Mouse (Mus musculus) liver, embryonic 16.5 days (tissue): Measurements from ENCODE around the gene Zfpl1. TPM values are rescaled to one million over a fixed set of nuclear protein-coding genes. Genes with fewer than 3 reads are reported as not detected.
A peak's percentile ranks its signal among the peaks of the same experiment; 100 is the strongest.

Experiments
- ATAC-seq: fragments of 200-750 bp; cut with Nextera tagmentation; 2 replicates; pipeline ENCODE4 v1.8.0; 2017; ENCODE audit warnings: low read depth, mild to moderate bottlenecking, moderate number of reproducible peaks, moderate library complexity
- H3K27ac ChIP-seq: fragments of 300-500 bp; sonication (generic); 2 replicates; pipeline ENCODE4 v1.5.1; 2014; ENCODE audit warnings: mild to moderate bottlenecking, low read length
- H3K27me3 ChIP-seq: fragments of 300-500 bp; sonication (generic); 2 replicates; pipeline ENCODE4 v1.6.1; 2014; ENCODE audit warnings: low read depth, low read length, mixed read lengths; ENCODE audit not compliant: control insufficient read depth, insufficient read depth
- H3K36me3 ChIP-seq: fragments of 300-500 bp; sonication (generic); 2 replicates; pipeline ENCODE4 v1.6.1; 2014; ENCODE audit warnings: mild to moderate bottlenecking; ENCODE audit not compliant: control insufficient read depth, insufficient read depth
- H3K4me1 ChIP-seq: fragments of 300-500 bp; sonication (generic); 2 replicates; pipeline ENCODE4 v1.6.1; 2014; ENCODE audit warnings: low read depth, low read length, mixed read lengths; ENCODE audit not compliant: control insufficient read depth
- H3K4me2 ChIP-seq: fragments of 300-500 bp; sonication (generic); 2 replicates; pipeline ENCODE4 v1.6.1; 2014; ENCODE audit warnings: low read depth, low read length, mixed read lengths
- H3K4me3 ChIP-seq: fragments of 300-500 bp; sonication (generic); 2 replicates; pipeline ENCODE4 v1.5.1; 2014; ENCODE audit warnings: low read depth, mild to moderate bottlenecking, low read length
- H3K9ac ChIP-seq: fragments of 300-500 bp; sonication (generic); 2 replicates; pipeline ENCODE4 v1.6.1; 2014; ENCODE audit warnings: low read depth, low read length
- H3K9me3 ChIP-seq: fragments of 300-500 bp; sonication (generic); replicated peaks from 2 replicates; pipeline ENCODE4 v1.6.1; 2016; ENCODE audit warnings: low read length; ENCODE audit not compliant: control insufficient read depth
- WGBS: fragments of 180-500 bp; shearing (Covaris S2); extraction: QIAGEN DNeasy Blood & Tissue Kit; methylation state at CpG from one replicate; pipeline ENCODE4 v1.1.7; 2014; ENCODE audit not compliant: insufficient replicate concordance; 5-methylcytosine and 5-hydroxymethylcytosine counted together
- polyA plus RNA-seq: library from polyadenylated mRNA; unstranded; fragments of >200 nt; fragmentation: Nextera tagmentation; extraction: Ambion mirVana; gene quantifications from 2 replicates; pipeline ENCODE4 v1.2.1, GENCODE M21; 2015

The Zfpl1 gene
- polyA plus RNA-seq, 1 experiment from 2014 or later = 21.8 TPM

DNA sequence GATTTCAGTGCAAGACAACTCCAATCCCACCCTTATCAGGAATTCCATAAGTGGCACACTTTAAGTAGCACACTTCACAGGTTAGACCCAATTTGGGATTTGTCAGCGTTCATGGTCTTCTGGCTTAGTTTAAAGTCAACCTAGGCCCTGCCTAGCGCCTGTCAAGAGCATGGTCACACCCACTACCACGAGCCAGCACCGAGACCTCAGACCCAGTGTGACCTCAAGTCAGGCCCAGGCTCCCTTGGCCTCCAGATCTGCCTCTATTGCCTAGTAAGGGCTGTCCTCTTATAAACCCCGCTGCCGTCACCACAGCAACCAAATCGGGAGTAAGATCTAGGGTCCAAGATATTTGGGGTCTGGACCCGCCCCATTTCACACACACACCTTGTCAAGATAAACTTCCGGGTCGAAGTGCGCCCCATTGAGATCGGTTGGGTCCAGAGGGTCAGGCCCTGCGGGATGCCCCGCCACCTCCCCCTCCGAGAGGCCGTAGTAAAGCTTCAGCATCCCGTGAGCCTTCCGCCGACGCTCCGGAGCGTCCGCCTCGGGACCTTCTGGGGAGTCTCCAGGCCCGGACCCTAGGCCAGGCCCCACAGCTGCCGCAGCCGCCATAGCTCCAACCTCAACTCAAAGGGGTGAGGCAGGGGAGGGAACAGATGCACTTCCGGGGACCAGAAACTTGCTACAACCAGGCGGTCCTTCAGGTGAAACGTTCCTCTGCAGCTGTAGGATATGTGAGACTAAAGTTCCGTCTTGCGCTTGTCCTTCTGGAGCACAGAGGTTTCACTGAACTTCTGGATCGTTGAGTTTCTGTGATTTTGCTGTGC lies 8.0 kb downstream of the Zfpl1 start, which contains the start of gene Vps51:
TSS of gene Vps51 (minus strand) at position 668 of the 830 bp plus-strand sequence.
- Histone ChIP-seq H3K9me3 (no peaks in the 10 kb centered on the region), H3K9ac (peak within 1 kb of the TSS; percentile 86), H3K36me3 (peaks cover 6% of the 10 kb centered on the region; the same call in 1 of the 2 replicates), H3K27me3 (no peaks in the 10 kb centered on the region), H3K4me1 (peaks cover 17% of the 10 kb centered on the region), H3K4me2 (peak within 1 kb of the TSS; percentile 81), H3K4me3 (peak within 1 kb of the TSS; percentile 89), H3K27ac (peak within 1 kb of the TSS; percentile 86)
- peak; percentile 88 for ATAC-seq
- WGBS = under 1% methylated on average over 33 of the region's 33 CpGs

DNA sequence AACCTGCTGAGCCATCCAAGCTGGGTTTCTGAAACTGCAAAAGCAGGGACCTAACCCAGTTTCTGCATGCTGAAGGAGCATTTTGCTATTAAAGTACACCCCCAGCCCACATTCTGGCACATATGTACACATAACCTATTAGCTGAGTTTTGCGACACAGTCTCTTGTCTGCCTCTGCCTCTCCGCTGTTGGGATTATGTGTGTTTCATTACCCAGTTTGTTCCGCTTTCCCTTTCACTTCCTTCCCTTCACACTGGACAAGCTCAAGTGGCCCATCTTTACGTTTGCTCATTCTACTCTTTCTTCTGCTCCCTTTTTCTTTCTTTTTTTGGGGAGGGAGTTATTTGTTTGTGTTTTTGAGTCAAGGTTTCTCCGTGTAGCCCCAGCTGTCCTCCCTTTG lies 10.9 kb downstream of the Zfpl1 start:
- Histone ChIP-seq H3K4me1 (peaks cover 17% of the 10 kb centered on the region), H3K4me2 (no peak overlapping the region), H3K27me3 (no peaks in the 10 kb centered on the region), H3K4me3 (no peak overlapping the region), H3K27ac (peak overlapping the region; percentile 45), H3K9ac (no peak overlapping the region), H3K9me3 (no peaks in the 10 kb centered on the region), H3K36me3 (peaks cover 3% of the 10 kb centered on the region)
- ATAC-seq = no peak
- 74% methylated on average over 5 of the region's 5 CpGs for WGBS

DNA sequence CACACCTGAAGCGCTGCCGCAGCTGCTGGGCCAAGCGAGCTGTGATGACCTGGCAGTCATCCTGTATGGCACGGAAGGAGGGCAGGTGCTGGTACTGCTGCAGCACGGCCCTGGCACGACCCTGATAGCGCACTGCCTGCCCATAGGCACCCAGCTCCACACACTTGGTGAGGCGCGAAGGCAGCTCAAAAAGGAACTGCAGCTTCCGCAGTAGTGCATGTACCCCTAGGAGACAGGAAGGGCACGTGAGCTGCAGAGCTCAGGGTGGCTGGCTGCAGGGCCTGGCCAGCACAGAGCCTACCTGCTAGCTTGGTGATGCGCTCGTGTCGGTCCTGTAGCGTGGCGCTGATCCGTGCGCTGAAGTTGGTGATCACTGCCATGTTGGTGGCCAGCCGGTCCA lies 13.5 kb downstream of the Zfpl1 start:
- WGBS = 86% methylated on average over 19 of the region's 19 CpGs
- Histone ChIP-seq H3K4me2 (no peak overlapping the region), H3K27ac (no peak overlapping the region), H3K36me3 (peaks cover 3% of the 10 kb centered on the region), H3K9me3 (no peaks in the 10 kb centered on the region), H3K9ac (no peak overlapping the region), H3K27me3 (no peaks in the 10 kb centered on the region), H3K4me1 (peaks cover 28% of the 10 kb centered on the region), H3K4me3 (no peak overlapping the region)
- ATAC-seq = no peak

DNA sequence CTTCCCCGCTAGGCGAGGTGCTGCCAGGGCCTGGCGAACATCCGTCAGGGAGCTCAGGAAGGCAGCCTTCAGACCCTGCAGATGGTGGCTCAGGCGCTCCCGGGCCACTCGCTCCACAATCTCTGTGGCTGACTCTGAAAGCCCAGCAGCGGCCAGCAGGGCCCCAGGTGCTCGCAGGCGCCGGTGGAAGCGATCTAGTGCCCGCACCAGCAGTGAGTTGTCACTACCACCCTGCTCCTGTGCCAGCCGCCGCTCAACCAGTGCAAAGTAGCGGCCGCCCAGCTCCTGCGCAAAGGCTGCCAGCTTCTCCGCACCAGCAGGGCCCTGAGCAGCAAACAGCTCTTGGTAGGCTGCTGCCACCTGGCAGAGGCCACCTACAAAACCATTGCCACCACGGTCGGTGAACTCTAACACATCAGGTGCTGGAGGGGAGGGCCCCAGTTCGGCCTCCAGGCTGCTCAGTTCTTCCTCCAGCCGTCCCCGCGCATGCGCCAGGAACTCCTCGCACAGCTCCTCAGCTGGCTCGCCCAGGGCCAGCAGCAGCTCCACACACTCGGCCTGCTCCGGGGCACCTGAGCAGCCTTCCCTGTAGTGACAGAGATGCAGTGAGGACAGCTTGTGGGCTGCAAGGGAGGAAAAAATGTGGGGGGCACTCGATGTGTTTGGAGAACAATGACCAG lies 14.0 kb downstream of the Zfpl1 start:
- H3K4me2 ChIP-seq = no peak overlapping the region
- no peak overlapping the region for H3K9ac ChIP-seq
- no peaks in the 10 kb centered on the region for H3K9me3 ChIP-seq
- WGBS = 83% methylated on average over 31 of the region's 31 CpGs
- no peak for ATAC-seq
- peaks cover 3% of the 10 kb centered on the region for H3K36me3 ChIP-seq
- no peaks in the 10 kb centered on the region for H3K27me3 ChIP-seq
- H3K4me3 ChIP-seq = no peak overlapping the region
- H3K4me1 ChIP-seq = peaks cover 25% of the 10 kb centered on the region
- no peak overlapping the region for H3K27ac ChIP-seq

DNA sequence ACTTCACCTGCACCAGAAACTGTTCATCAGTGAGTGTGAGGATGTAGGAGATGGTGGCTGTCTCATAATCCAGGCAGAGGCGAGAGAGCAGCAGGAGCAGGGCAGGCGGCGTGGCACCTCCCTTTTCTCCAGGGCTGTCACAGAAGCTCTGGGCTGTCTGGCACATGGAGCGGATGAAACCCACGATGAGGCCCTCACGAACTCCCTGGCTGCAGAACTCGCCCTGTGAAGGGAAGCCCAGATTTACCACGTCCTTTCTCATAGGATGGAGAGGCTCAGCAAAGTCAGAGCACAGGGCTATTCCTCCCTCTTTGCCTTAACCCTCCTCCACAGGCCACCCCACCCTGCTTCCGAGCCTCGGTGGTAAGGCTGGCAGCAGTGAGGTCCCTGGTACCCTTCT lies 14.9 kb downstream of the Zfpl1 start:
- Histone ChIP-seq H3K4me3 (no peak overlapping the region), H3K9ac (no peak overlapping the region), H3K4me2 (no peak overlapping the region), H3K27me3 (no peaks in the 10 kb centered on the region), H3K36me3 (peaks cover 3% of the 10 kb centered on the region), H3K9me3 (no peaks in the 10 kb centered on the region), H3K27ac (no peak overlapping the region), H3K4me1 (peaks cover 22% of the 10 kb centered on the region)
- ATAC-seq = no peak
- WGBS = 66% methylated on average over 10 of the region's 10 CpGs

DNA sequence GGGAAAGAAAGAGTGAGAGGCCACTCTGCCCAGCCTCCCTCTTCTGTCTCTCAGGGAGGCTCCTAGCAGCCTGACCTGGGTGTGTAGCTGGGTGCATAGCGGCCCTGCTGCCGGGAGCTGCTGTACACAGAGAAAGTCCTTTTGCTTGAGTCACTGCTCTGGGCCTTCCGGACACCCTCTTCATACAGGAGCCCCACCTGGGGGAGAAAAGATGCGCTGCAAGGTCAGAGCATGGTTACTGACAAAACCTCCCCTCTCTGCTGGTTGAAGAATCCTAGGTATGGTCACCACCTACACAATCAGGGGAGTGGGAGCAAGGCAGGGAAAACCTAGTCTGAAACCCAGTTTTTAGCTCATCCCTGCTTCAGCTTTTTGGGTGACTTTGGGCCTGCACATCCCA lies 15.8 kb downstream of the Zfpl1 start:
- no peaks in the 10 kb centered on the region for H3K9me3 ChIP-seq
- no peak for ATAC-seq
- H3K4me2 ChIP-seq = no peak overlapping the region
- peaks cover 22% of the 10 kb centered on the region for H3K4me1 ChIP-seq
- H3K27me3 ChIP-seq = no peaks in the 10 kb centered on the region
- H3K36me3 ChIP-seq = peaks cover 3% of the 10 kb centered on the region
- H3K27ac ChIP-seq = no peak overlapping the region
- H3K4me3 ChIP-seq = no peak overlapping the region
- 76% methylated on average over 4 of the region's 4 CpGs for WGBS
- H3K9ac ChIP-seq = no peak overlapping the region

DNA sequence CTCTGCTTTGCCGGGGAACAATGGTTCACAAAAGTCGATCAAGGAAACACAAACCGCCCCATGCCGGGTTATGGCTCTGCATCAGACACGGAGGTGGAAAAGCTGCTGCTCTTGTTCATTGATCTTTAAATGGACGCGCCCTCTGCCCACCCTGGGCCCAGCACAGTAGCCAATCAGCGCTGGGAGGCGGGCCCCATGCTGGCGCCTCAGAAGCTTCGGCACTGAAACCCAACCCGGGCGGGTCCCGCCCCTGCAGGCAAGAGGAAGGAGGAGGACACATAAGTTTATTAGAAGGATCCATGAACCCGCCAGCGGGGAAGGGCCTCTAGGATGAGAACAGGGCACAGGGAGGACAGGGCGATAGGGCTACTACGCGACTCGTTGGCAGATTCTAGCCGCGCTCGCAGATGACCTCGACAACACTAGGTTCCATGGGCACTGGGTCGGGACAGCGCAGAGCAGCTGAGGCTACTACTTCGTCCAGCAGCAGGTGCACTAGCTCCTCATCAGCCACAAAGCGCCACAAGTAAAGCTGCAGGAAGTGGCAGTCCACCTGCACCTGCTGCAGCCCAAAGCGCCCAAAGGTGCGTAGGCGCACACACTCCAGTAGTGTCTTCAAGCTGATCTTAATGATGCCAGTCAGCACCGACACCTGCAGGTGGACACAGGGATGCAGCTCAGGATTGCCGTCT lies 16.9 kb downstream of the Zfpl1 start, which contains the start of gene Tm7sf2:
TSS of gene Tm7sf2 (minus strand) at position 650 of the 692 bp plus-strand sequence.
- peak within 1 kb of the TSS; percentile 94 for H3K4me2 ChIP-seq
- H3K27ac ChIP-seq = peak within 1 kb of the TSS; percentile 70
- no peaks in the 10 kb centered on the region for H3K27me3 ChIP-seq
- H3K9me3 ChIP-seq = no peaks in the 10 kb centered on the region
- H3K4me1 ChIP-seq = peaks cover 23% of the 10 kb centered on the region
- peak; percentile 94 for ATAC-seq
- H3K9ac ChIP-seq = peak within 1 kb of the TSS; percentile 75
- WGBS = 14% methylated on average over 33 of the region's 33 CpGs
- peak within 1 kb of the TSS; percentile 66 for H3K4me3 ChIP-seq
- no peaks in the 10 kb centered on the region; the same call in 1 of the 2 replicates for H3K36me3 ChIP-seq

DNA sequence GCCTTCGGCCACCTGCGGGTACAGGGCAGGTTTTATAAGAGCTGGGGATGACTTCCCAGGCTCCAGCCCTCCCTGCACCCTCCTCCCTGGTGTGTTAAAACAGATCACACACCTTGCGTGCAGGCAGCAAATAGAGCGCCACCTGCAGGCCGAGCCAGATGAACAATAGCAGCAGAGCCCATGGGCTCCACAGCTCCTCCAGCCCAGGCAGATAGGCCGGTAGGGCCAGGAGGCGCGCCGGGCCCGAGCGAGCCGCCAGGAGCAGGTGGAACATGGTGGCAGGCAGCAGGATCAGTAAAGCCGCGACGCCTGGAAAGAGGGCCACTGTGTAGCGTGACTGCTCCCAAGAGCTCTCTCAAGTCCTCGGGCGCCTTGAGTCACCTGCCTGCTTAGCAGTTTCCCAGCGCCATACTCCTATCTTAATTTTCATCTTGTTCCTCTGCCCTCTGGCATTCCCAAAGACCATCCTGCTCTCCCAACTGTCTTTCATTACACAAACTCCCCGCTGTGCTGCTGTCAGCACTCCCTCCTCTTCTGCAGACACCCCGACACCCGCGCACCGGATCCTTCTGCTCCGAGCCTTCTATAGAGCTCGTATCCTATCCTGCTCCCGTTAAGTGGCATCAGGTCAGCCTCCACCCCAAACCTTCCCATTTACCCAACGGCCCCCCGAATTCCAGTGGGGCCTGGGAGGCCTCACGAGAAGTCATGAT lies 17.6 kb downstream of the Zfpl1 start:
- peak; percentile 64 for ATAC-seq
- Histone ChIP-seq H3K9ac (peak overlapping the region; percentile 75), H3K4me1 (peaks cover 30% of the 10 kb centered on the region), H3K27ac (peak overlapping the region; percentile 70), H3K4me2 (peak overlapping the region; percentile 94), H3K27me3 (no peaks in the 10 kb centered on the region), H3K36me3 (no peaks in the 10 kb centered on the region; the same call in 1 of the 2 replicates), H3K4me3 (peak overlapping the region; percentile 66), H3K9me3 (no peaks in the 10 kb centered on the region)
- under 1% methylated on average over 30 of the region's 30 CpGs for WGBS
